Comparison of ENCODE assay signal across 9 mouse cellular contexts in genomic region chr9:106345167-106345566, GRCm38 (mm10). TPM values are rescaled to one million over a fixed set of nuclear protein-coding genes. Genes with fewer than 3 reads are reported as not detected.
A peak's percentile ranks its signal among the peaks of the same experiment; 100 is the strongest.
DNase-seq lines count a peak whose midpoint lies in the region; ATAC-seq and TF ChIP-seq lines count a peak whose summit lies in the region.
"Had no signal": no experiment of that assay in that cellular context is flagged by ENCODE, and none has a peak within 500 bp of the region (broad histone marks: within the 10 kb centered on the region; RNA-seq: fewer than 3 reads in every experiment).

No protein-coding gene starts in this region.

- no peak overlapping the region for H3K4me3 ChIP-seq in intestine, embryonic 15.5 days (replicated peaks)
- H3K4me3 ChIP-seq in intestine, postnatal 0 days (ENCODE audit: low read depth, low read length): no peak overlapping the region
- H3K4me3 ChIP-seq in midbrain, embryonic 14.5 days (replicated peaks; ENCODE audit: low read depth, low read length): no peak overlapping the region
- no peak overlapping the region for H3K4me3 ChIP-seq in thymus, adult 2 months (ENCODE audit: control insufficient read depth, insufficient read depth, low read length)

- no peak overlapping the region for H3K4me2 ChIP-seq in intestine, embryonic 15.5 days (replicated peaks)
- no peak overlapping the region for H3K4me2 ChIP-seq in intestine, postnatal 0 days (replicated peaks; ENCODE audit: low read depth)
- H3K4me2 ChIP-seq in midbrain, embryonic 14.5 days (ENCODE audit: low read length): no peak overlapping the region

- ATAC-seq in intestine, embryonic 15.5 days: peak; percentile 60; the same call in 1 of the 2 replicates
- ATAC-seq in intestine, postnatal 0 days: no peak
- ATAC-seq in midbrain, embryonic 14.5 days (ENCODE audit: low FRiP score, low TSS enrichment): no peak

- 46% methylated on average over 6 of the region's 6 CpGs for WGBS in intestine, embryonic 15.5 days
- 45% methylated on average over 6 of the region's 6 CpGs for WGBS in intestine, postnatal 0 days
- WGBS in midbrain, embryonic 14.5 days: 12% methylated on average over 6 of the region's 6 CpGs
- WGBS in thymus, adult 2 months: 90% methylated on average over 6 of the region's 6 CpGs

- TF ChIP-seq CTCF in intestine, postnatal 0 days (IDR thresholded peaks at IDR 0.05; ENCODE audit: low read depth): no peak
- no peak for TF ChIP-seq CTCF in thymus, adult 2 months (IDR thresholded peaks at IDR 0.05; ENCODE audit: borderline replicate concordance, control insufficient read depth, extremely low read depth, insufficient read depth, low read length, poor library complexity)

- H3K27me3 ChIP-seq in intestine, embryonic 15.5 days (replicated peaks): no peaks in the 10 kb centered on the region
- no peaks in the 10 kb centered on the region for H3K27me3 ChIP-seq in intestine, postnatal 0 days (replicated peaks; ENCODE audit: control insufficient read depth, insufficient read depth, low read length)
- no peaks in the 10 kb centered on the region for H3K27me3 ChIP-seq in midbrain, embryonic 14.5 days (ENCODE audit: control insufficient read depth, insufficient read depth, low read length)
- no peaks in the 10 kb centered on the region for H3K27me3 ChIP-seq in thymus, adult 2 months (ENCODE audit: control insufficient read depth, insufficient read depth, low read length)

- no peak for TF ChIP-seq POLR2A in thymus, adult 2 months (IDR thresholded peaks at IDR 0.05; ENCODE audit: control insufficient read depth, extremely low read depth, insufficient read depth, low read length, poor library complexity)

- peak overlapping the region; percentile 32; the same call in 1 of the 2 replicates for H3K27ac ChIP-seq in intestine, embryonic 15.5 days
- no peak overlapping the region for H3K27ac ChIP-seq in intestine, postnatal 0 days (ENCODE audit: low read depth, low read length)
- H3K27ac ChIP-seq in midbrain, embryonic 14.5 days (replicated peaks; ENCODE audit: low read depth, low read length): no peak overlapping the region
- no peak overlapping the region for H3K27ac ChIP-seq in thymus, adult 2 months (ENCODE audit: control insufficient read depth, insufficient read depth, low read length)

- H3K9me3 ChIP-seq in intestine, embryonic 15.5 days: no peaks in the 10 kb centered on the region
- H3K9me3 ChIP-seq in intestine, postnatal 0 days (ENCODE audit: control insufficient read depth): no peaks in the 10 kb centered on the region
- no peaks in the 10 kb centered on the region for H3K9me3 ChIP-seq in midbrain, embryonic 14.5 days (ENCODE audit: control insufficient read depth, low read length)
- H3K9me3 ChIP-seq: G1E had no signal

- no peak overlapping the region for H3K9ac ChIP-seq in intestine, embryonic 15.5 days
- H3K9ac ChIP-seq in intestine, postnatal 0 days (ENCODE audit: low read depth, low read length): no peak overlapping the region
- no peak overlapping the region for H3K9ac ChIP-seq in midbrain, embryonic 14.5 days (replicated peaks; ENCODE audit: low read length)

- no peaks in the 10 kb centered on the region for H3K36me3 ChIP-seq in intestine, embryonic 15.5 days
- no peaks in the 10 kb centered on the region for H3K36me3 ChIP-seq in intestine, postnatal 0 days (ENCODE audit: control insufficient read depth, insufficient read depth)
- no peaks in the 10 kb centered on the region for H3K36me3 ChIP-seq in midbrain, embryonic 14.5 days (ENCODE audit: control insufficient read depth, insufficient read depth, low read length)
- no peaks in the 10 kb centered on the region for H3K36me3 ChIP-seq in thymus, adult 2 months (ENCODE audit: control insufficient read depth, insufficient read depth, low read length)

- peaks cover 24% of the 10 kb centered on the region for H3K4me1 ChIP-seq in intestine, embryonic 15.5 days (replicated peaks)
- no peaks in the 10 kb centered on the region for H3K4me1 ChIP-seq in intestine, postnatal 0 days (replicated peaks; ENCODE audit: control insufficient read depth, insufficient read depth, low read length)
- peaks cover 11% of the 10 kb centered on the region; the same call in 1 of the 2 replicates for H3K4me1 ChIP-seq in midbrain, embryonic 14.5 days (ENCODE audit: control insufficient read depth, insufficient read depth, low read length)
- H3K4me1 ChIP-seq in thymus, adult 2 months (replicated peaks; ENCODE audit: control insufficient read depth, insufficient read depth, low read length): 0 out of 2 replicates have a peak, but pooled peaks cover 4% of the 10 kb centered on the region

- peak; percentile 93 for DNase-seq in brain, adult 2 months (ENCODE audit: low read depth, low spot score)
- peak; percentile 58 to 84 for DNase-seq in gastrocnemius, postnatal 4 days (ENCODE audit: low spot score in 2 of 2)
- DNase-seq in kidney, postnatal 25 days: peak; percentile 45 to 74
- peak; percentile 40 for DNase-seq in midbrain, embryonic 14.5 days
- no peak for DNase-seq in thymus, adult 2 months
- no peak for DNase-seq in layer of hippocampus, adult 8-10 months (ENCODE audit: low spot score in 2 of 2)

RNA-seq across cellular contexts. Expression of gene Dusp7, which starts 23.3 kb away (rescaled TPM):
- polyA plus RNA-seq in intestine, embryonic 15.5 days (2015; fragmentation: Nextera tagmentation; extraction: Ambion mirVana): 10.0 and 10.3 TPM in 2 replicates
- 4.6 TPM in 2 replicates for polyA plus RNA-seq in intestine, postnatal 0 days (2015; fragmentation: Nextera tagmentation; extraction: Ambion mirVana)
- total RNA-seq in gastrocnemius, postnatal 4 days (2021): 10 to 100 TPM; 23.9 to 25.5 TPM
- polyA plus RNA-seq in midbrain, embryonic 14.5 days (2014; fragmentation: Nextera tagmentation; extraction: Ambion mirVana): 16.2 and 19.9 TPM in 2 replicates
- polyA plus RNA-seq in thymus, adult 2 months (2012; rRNA removed): 75.3 and 86.0 TPM in 2 replicates
- total RNA-seq in layer of hippocampus, adult 8-10 months (2022): 10 to 100 TPM; 78.0 to 84.8 (median 80.5) TPM

Comparison
In these comparisons a context has a peak if more than half of its experiments do, and no peak if none do; other contexts are left out.
1. DNase-seq: peak in brain, adult 2 months (single experiment), gastrocnemius, postnatal 4 days (2 of 2), kidney, postnatal 25 days (2 of 2) and midbrain, embryonic 14.5 days (single experiment); none in thymus, adult 2 months (single experiment) and layer of hippocampus, adult 8-10 months (0 of 2).